Mouse (Mus musculus) hematopoietic stem cell, adult 5-6 weeks (primary cell): ENCODE results near the gene Fam19a4. TPM values are rescaled to one million over a fixed set of nuclear protein-coding genes. Genes with fewer than 3 reads are reported as not detected.

ENCODE experiments used
- ATAC-seq, 2 experiments: fragments of 125-278 bp in 1 of 2; replicated peaks in 1 of 2; 2 replicates each; pipeline ENCODE4 v1.8.0; 2016 to 2017; ENCODE audit warnings: inconsistent platforms in 2 of 2, mild to moderate bottlenecking in 2 of 2, moderate number of reproducible peaks in 2 of 2, low read depth in 1 of 2, moderate TSS enrichment in 1 of 2; ENCODE audit not compliant: low FRiP score in 2 of 2, poor library complexity in 2 of 2, severe bottlenecking in 2 of 2, insufficient read depth in 1 of 2, low TSS enrichment in 1 of 2
- total RNA-seq: library from RNA; stranded (forward); fragments of 172-1452, 232-1000 nt; gene quantifications from 2 replicates; pipeline ENCODE4 v1.2.3, GENCODE M21; 2017

The Fam19a4 gene
- not detected in 2 replicates for total RNA-seq

- 0 out of 4 replicates have a peak, but pooled peaks of 1 of the 2 experiments have one; percentile 21 for ATAC-seq
Observed at GRCm38 (mm10) chr6:97060074-97060681, at the start of gene Fam19a4. TSS of gene Fam19a4 (minus strand) at chr6:97060413.

DNA sequence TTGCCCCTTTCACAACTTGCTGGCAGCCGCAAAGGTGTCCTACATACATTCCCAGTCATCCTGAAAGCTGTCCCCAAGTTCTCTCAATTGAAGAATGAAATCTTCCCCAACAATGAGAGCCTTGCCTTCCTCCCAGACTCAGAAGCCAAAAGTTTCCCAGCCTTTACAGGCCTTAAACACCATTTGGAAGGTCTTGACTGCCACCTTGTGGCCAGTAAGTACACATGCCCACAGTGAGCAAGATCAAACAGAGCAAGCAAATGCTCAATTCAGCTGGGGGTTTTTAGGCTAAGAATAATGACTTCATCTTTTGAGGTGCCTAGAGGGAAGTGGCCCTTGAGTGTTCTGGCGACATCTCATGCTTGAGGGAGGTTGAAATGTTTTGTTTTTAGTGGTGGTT is 46.6 kb upstream of the Fam19a4 start:
- peak; percentile 81 to 84; a peak in 3 of 4 replicates for ATAC-seq

GRCm38 (mm10) chr6:97106106-97106505 is 45.9 kb upstream of the Fam19a4 start:
- no peak for ATAC-seq

DNA sequence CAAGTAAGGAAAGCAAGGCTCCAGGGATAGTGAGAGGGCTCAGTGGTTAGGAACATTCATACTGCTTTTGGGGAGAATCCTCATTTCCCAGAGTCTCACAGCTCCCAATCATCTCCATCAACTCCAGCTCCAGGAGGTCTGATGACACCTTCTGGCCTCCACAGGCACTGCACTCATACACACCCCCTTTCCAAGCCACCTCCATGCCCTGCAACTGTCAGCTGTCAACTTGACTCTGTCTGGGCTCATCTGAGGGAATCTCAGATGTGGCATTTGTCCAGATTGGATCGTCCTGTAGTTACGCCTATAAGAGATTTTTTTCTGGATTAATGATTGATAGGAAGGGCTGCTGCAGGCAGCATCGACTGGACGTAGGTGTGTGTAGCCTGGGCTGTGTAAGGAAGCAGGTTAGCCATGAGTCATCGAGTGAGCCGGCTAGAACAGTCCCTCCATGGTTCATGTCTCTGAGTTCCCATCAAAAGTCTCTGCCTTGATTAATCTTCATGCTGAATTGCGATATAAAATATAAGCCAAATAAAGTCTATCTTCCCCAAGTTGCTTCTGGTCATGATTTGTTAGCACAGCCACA is 44.1 kb upstream of the Fam19a4 start:
- no peak for ATAC-seq

DNA sequence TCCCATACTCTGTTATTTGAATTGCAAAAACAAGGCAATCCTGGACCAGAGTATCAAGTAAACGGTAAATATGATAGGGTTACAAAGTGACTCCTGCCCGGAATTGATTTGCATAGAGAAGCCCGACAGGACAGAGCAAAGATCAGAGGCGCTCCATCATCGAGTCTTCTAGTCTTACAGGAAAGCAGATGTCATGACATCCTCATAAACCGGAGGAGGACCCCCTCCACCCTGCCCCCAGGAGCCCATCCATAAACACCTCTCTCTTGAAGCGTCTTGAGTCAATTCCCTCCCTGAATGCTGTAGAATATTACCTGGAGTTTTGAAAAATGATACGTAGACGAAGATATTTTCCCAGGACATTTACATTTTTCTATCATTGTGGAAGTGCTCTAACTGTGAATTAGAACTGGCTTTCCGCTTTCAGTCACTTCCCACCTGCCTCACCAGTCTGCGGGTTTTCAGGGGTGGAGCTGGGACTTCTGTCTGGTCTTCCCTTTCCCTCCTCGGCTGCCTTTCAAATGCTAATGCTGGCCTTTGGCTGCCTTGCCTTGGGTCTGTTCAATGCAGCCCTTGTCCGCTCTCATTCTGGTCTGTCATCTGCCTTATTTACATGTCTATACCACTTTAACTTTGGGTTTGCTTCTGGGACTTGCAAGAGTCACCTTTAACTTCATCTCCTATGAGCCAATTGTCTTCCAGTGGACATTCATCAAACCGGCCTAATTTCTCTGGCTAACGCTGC is 41.9 kb upstream of the Fam19a4 start:
- no peak for ATAC-seq

DNA sequence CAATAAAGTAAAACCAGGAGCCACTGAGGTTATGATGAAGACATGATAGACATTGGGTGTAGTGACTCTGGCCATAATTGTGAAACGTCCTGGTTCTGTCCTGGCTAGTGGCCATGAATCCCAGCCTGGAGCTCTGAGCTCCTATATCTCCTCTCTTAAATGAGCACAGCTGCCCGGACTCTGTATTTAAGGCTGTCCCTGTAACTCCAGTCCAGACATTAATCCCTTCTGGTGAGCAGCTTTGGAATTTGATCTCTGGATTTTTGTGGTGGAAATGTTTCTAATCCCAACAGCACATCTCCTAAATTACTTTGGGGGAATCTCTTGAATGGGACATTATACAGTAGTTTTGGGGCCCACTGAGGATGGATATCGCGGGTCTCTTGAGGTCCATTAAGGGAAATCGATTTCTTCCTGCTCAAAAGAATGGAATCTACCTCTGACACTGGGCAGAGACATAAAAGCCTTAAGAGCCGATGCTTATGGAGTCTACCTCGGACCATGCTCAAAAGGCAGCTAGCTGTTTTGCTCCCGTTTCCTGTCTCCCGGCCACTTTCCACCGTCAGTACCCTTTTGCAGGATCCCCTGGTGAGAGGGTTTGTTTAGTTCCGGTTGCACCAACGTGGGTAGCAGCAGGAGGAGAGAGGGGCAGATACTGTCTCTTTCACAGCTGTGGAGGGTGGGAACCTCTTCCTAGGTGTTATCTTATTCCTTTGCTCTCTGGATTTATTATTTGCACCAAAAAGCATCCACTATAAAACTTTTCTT is 41.2 kb upstream of the Fam19a4 start:
- ATAC-seq = no peak

DNA sequence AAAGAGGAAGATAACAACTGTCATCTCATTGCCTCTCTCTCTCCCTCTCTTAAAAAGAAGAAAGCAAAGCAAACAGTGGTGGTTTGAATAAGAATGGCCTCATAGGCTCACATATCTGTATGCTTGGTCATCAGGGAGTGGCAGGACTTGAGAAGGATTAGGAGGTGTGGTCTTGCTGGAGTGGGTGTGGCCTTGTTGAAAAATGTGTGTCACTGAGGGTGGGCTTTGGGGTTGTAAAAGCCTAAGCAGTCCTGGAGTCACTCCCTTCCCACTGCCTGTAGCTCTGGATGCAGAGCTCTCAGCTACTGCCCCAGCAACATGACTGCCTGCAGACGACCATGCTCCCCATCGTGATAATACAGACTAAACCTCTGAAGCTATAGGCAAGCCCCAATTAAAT is 22.1 kb upstream of the Fam19a4 start:
- ATAC-seq = no peak

- no peak for ATAC-seq
Observed at GRCm38 (mm10) chr6:97080016-97080415, 19.8 kb upstream of the Fam19a4 start.

DNA sequence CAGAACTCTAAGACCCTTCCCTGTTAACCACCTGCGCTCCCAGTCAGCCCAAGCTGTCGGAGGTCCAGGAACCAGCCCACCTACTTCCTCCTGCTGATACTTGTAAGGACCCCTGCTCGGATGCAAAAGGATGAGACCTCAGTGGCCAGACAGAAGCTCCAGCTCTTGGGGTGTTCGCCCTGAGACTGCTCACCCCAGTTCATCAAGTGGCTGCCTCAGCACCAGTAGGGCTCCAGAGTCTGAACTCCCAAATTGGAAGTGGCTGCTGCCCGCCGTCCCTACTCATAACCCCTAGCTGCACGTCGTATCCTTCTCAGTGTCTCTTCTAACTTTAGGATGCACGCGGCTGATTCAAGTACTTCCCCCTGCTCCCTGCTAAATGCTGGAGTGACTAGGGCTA is 614 bp downstream of the Fam19a4 start:
- ATAC-seq = peak; percentile 34 to 39; a peak in 3 of 4 replicates

GRCm38 (mm10) chr6:97052196-97052770 is 7.9 kb downstream of the Fam19a4 start:
- no peak for ATAC-seq

DNA sequence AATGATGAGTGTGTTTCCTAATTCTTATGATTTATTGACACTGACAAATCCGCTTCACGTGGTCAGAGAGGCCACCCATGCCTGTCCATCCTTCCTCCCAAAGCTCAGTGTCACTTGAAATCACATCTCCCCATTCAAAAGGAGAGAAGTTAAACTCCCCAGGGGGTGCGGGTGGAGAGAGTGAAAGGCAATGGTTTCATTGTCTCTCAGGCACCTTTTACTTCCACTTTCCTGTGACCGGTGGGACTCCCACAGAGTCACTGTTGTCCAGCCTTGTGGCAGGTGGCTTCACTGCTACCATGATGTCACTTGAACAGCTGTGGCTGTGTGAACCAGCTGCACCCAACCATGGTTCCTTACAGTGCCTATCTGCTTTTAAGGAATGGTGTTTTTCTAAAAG is 11.8 kb downstream of the Fam19a4 start:
- ATAC-seq = no peak

DNA sequence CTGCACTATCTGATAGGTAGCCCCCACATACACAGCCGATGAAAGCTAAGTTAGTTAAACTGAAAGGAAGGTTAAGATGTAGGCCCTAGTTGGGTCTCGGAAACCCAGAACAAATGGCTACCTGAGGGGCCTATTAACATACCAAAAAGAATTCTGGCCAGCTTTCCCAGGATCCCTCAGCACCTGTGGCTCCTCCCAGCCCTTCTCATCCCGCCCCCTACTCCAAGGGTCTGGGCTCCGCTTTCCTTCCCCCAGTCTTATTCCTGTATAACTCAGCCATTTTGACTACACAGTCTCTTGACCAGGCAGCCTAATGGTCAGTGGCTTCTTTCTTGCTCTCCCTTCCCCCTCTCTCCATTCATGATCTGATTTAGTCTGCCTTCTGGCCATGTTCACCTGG is 13.7 kb downstream of the Fam19a4 start:
- ATAC-seq = no peak

DNA sequence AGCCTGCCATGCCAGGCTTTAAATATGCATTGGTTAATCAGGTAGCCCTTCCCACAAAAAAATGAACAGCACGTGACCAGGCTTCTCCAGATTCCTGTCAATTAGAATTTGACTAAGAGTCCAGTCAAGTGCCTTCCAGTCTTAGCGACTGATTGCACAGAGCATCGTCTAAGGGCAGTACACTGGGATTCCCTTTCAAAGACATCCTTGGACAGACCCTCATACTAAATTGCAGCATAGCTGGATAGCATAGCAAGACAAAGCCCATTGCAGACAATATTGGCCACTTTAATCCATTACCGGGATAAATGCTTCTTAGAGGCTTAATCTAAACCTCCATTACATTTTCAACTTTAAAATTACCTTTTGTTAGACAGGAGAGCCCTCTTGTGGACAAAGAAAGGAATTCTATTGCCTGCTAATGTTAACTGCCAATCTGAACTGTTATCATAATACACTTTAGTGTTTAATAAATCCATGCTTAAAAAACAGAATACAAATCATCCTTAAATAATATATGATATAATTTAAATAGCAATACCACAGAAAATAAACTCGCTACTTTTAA is 33.0 kb downstream of the Fam19a4 start:
- peak; percentile 53 to 57; a peak in 1 of 4 replicates for ATAC-seq

DNA sequence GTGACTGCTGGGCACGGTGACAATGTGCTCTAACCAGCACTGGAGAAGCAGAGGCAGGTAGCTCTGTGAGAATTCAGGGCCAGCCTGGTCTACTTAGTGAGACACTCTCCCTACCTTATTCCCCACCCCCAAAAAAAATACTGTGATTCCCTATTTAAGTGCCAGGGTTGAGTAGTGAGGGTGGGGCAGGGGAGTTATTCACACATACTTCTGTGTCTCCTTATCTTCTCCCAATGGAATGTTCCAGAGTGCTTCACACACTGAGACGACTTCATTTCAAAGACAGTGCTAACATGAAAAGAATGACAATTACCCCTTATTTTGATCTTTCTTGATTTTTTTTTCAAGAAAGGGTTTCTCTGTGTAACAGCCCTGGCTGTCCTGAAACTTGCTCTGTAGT is 40.9 kb downstream of the Fam19a4 start:
- no peak for ATAC-seq

- ATAC-seq = no peak
Observed at GRCm38 (mm10) chr6:97016711-97017110, 43.5 kb downstream of the Fam19a4 start.

- peak; percentile 96 to 98 for ATAC-seq
Observed at GRCm38 (mm10) chr6:97016018-97016417, 44.2 kb downstream of the Fam19a4 start.

GRCm38 (mm10) chr6:97006513-97007094 is 53.6 kb downstream of the Fam19a4 start:
- peak; percentile 71 to 86 for ATAC-seq
